Mouse (Mus musculus) megakaryocyte, embryonic 14.5 days (primary cell): ENCODE measurements around the gene Nlrp6.

ENCODE experiments used
- FLI1 ChIP-seq: IDR thresholded peaks from 2 replicates; pipeline ENCODE4 v1.6.1; 2012; ENCODE audit warnings: low read length, inconsistent platforms, mixed read lengths
- GATA1 ChIP-seq: IDR thresholded peaks from 3 replicates; pipeline ENCODE4 v1.6.1; 2012; ENCODE audit warnings: mixed read lengths, low read length, inconsistent platforms, borderline replicate concordance

- TF ChIP-seq GATA1 (no peak), FLI1 (no peak)
Observed at GRCm38 (mm10) chr7:140953800-140954732, 33.4 kb downstream of the Nlrp6 start.
